Mouse (Mus musculus): ENCODE measurements at regions not wholly inside any gene's neighbourhood (a gene's known extent, or its start where the extent isn't known, plus 50 kb on each side); places are given as distances from the start of the nearest gene placed in this dataset.
A peak's percentile ranks its signal among the peaks of the same experiment; 100 is the strongest.

GRCm38 (mm10) chr12:48283818-48284217, 1098.6 kb upstream of the Foxg1 start:
- Histone ChIP-seq H3K9ac (no peak overlapping the region), H3K4me1 (no peaks in the 10 kb centered on the region), H3K27me3 (replicated peaks) (no peaks in the 10 kb centered on the region), H3K4me2 (replicated peaks) (no peak overlapping the region), H3K4me3 (no peak overlapping the region), H3K27ac (no peak overlapping the region), H3K36me3 (no peaks in the 10 kb centered on the region), H3K9me3 (no peaks in the 10 kb centered on the region)
- ATAC-seq (ENCODE audit: low FRiP score, low read depth) = no peak
- WGBS = 89% methylated on average over 2 of the region's 2 CpGs

DNA sequence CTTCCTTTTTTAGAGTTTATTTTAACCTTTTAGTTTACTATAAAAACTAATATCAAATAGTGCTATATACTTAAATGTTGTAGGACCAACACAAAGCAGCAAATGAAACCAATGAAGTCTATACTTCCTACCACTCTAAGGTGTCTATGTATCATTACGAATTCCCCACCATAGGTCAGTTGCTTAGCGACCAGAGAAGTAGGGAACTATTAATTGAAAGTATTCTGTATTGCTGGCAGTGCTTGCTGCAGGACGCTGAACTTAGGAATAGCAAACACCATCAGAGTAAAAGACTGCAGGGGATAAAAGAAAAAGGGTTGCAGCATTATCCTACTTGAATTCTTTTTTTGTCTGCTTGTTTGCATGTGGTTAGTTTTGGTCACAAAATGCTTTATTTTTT, 1098.1 kb upstream of the Foxg1 start:
- H3K4me1 ChIP-seq = no peaks in the 10 kb centered on the region
- no peak overlapping the region for H3K4me3 ChIP-seq
- H3K27ac ChIP-seq = no peak overlapping the region
- H3K9me3 ChIP-seq = no peaks in the 10 kb centered on the region
- 47% methylated on average over 3 of the region's 3 CpGs for WGBS
- no peak overlapping the region for H3K9ac ChIP-seq
- no peak overlapping the region for H3K4me2 ChIP-seq (replicated peaks)
- H3K36me3 ChIP-seq = no peaks in the 10 kb centered on the region
- peak; percentile 68; the same call in 1 of the 2 replicates for ATAC-seq (ENCODE audit: low FRiP score, low read depth)
- H3K27me3 ChIP-seq (replicated peaks) = no peaks in the 10 kb centered on the region

DNA sequence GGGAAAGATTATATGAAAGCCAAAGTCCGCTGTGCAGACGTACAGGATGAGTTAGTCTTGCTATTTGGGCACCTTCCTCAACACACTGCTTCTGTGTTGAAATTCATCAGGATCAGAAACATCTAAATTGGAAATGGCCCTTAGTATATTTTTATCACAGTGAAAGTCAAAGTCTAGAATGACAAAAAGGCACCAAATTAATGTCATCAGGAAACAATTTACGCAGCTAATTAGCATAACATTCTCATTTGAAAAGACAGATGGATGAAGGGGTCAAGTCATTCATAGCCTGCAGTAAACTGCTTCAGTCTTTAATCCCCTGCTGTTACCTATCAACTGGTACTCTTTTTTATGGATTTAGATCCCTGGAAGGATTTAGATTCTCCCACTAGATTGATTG, 1092.3 kb upstream of the Foxg1 start:
- WGBS = 38% methylated on average over 3 of the region's 3 CpGs
- Histone ChIP-seq H3K27me3 (replicated peaks) (no peaks in the 10 kb centered on the region), H3K36me3 (no peaks in the 10 kb centered on the region), H3K4me2 (replicated peaks) (no peak overlapping the region), H3K27ac (no peak overlapping the region), H3K9ac (no peak overlapping the region), H3K9me3 (no peaks in the 10 kb centered on the region), H3K4me1 (no peaks in the 10 kb centered on the region), H3K4me3 (no peak overlapping the region)
- peak; percentile 53; the same call in 1 of the 2 replicates for ATAC-seq (ENCODE audit: low FRiP score, low read depth)

Measured in neural tube, embryonic 12.5 days (tissue).